Mouse (Mus musculus): ENCODE measurements around the gene Maged1.

Gene Maged1

GRCm38 (mm10) chrX:94541918-94542355 is at the start of gene Maged1:
Maged1 (minus strand) TSS chrX:94542143.
- peak; percentile 95 for DNase-seq

DNA sequence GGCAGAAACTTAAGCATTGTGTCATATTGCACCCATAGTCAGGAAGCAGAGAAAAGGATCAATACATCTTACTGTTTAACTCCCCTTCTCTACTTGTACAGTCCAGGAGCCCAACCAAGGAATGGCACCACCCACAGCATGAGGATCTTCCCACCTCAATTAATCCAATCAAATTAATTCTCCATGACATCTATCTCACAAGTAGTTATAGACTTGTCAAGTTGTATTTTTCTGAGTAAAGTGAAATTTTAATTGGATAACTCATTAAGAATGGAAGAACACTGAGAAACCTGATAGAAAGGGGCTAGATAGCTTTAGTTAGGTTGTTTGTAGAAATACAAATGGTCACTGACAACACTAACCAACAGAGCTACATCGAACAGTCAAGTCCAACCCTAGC is 38.3 kb upstream of the Maged1 start:
- DNase-seq: no peak

DNA sequence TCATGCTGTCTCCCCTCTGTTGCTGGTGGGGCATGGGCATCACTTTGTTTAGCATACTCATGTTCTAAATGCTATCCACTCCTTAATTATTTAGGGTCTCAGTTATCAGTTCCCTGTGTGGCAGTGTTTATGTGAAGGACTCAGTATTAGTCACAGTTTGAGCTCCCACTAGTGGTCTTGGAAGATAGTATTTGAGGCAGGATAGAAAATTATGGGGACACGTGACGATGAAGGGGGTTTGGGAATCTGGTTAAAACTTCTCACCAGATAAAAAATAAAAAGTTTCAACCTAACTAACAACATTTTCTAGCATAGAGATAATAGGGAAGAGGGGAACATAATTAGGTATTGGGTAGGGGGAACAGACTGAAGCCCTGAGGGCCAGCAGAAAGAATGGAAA is 22.8 kb upstream of the Maged1 start:
- DNase-seq: no peak

- no peak for DNase-seq
Measured at GRCm38 (mm10) chrX:94562392-94562791, 20.4 kb upstream of the Maged1 start.

GRCm38 (mm10) chrX:94548227-94548626 is 6.3 kb upstream of the Maged1 start:
- DNase-seq: no peak

DNA sequence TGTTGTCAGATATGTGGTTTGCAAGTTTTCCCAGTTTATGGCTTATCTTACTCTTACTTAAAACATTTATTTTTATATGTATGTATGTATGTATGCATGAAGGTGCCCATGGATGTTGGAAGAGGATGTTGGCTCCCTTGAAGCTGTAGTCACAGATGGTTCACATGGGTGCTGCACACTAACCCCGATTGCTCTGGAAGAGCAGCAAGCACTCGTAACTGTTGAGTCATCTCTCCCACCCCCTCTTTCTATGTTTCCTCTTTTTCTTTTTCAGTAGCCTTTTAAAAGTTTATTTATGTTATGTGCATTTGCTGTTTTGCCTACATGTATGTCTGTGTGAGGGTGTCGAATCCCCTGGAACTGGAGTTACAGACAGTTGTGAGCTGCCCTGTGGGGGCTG is 4.0 kb upstream of the Maged1 start:
- DNase-seq: no peak

- no peak for DNase-seq
Measured at GRCm38 (mm10) chrX:94544923-94545322, 3.0 kb upstream of the Maged1 start.

- no peak for DNase-seq
Measured at GRCm38 (mm10) chrX:94542536-94542935, 593 bp upstream of the Maged1 start.

DNA sequence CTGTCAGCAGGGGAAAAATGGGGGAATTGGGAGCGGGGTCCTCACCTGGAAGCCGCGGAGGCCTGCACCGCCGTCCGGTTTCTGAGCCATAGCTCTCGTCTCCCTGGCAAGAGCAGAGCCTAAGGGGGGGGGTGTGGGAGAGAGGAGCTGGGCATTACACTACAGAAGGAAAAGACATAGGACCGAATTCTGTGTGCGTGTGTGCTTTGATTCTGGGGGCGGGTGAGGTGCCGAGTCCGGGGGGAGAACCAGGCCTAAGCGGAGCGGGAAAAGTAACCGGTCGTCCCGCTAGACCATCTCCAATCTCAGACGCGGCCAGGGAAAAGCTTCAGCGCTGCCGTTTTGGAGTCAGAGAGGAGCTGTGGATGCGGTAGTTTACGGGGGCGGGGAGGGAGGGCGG is 737 bp downstream of the Maged1 start:
- no peak for DNase-seq

- peak; percentile 48 for DNase-seq
Measured at GRCm38 (mm10) chrX:94540341-94541201, 1.4 kb downstream of the Maged1 start.

DNA sequence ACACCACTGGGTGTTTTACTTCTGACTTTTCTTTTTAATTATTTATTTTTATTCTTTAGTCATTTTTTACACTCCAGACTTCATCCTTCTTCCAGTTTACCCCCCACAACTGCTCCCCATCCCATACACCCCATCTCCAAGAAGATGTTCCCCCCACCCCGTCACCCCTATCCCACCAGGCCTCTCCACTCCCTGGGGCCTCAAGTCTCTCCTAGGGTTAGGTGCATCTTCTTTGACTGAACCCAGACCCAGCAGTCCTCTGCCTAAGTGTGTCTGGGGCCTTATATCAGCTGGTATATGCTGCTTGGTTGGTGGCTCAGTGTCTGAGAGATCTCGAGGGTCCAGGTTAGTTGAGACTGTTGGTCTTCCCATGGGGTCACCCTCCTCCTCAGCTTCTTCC is 7.6 kb downstream of the Maged1 start:
- DNase-seq: no peak

GRCm38 (mm10) chrX:94530301-94530700 is 11.6 kb downstream of the Maged1 start:
- no peak for DNase-seq

DNA sequence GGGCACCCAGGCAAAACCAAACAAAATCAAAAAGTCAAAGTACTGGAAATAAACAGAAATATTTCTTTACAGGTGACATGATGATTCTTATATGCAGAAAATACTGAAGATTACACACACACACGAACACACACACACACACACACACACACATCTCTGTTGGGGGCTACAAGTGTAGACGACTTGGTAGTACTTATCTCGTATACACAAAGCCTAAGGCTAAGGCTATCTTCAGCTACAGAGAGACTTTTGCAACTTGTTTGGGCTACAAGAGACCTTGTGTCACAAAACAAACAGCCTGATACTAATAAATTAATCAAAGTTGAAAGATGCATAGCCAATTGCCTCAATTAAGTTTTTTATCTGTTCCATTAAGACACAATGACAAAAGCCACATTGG is 19.8 kb downstream of the Maged1 start:
- DNase-seq: no peak

GRCm38 (mm10) chrX:94508442-94508819 is 33.5 kb downstream of the Maged1 start:
- DNase-seq: no peak

DNA sequence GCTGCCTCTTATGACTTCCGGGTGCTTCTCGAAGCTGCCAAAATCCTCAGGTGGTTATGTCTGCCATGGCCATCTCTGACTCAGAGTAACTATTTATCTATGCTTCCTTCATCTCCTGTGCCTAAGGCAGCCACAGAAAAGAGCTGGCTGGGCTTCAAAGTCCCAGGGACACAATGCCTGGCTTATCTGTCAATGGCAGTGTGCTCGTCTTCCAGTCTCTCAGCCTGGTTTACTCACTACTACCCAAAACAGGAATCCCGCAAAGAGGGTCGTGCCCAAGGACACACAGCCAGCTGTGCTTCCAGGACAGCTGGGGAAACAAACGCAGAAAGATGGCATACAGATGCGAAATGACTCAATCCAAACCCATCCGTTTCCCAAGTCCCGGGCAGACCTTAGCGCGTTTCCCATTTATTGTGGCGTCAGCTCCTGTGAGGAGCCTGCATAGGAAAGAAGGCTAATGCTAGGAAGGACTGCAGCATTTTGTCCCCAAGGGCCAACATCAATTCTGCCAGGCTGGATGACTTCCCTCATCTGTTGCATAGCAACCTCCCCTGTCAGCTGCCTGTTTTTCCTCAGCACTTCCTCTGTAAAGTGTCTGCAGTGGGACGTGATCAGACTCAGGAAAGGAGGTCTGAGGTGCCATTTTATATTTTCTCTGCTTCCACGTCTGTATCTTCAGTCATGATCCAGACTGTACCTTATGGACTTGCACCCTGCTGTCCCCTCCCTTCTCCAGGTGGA is 34.1 kb downstream of the Maged1 start:
- DNase-seq: peak; percentile 5

DNA sequence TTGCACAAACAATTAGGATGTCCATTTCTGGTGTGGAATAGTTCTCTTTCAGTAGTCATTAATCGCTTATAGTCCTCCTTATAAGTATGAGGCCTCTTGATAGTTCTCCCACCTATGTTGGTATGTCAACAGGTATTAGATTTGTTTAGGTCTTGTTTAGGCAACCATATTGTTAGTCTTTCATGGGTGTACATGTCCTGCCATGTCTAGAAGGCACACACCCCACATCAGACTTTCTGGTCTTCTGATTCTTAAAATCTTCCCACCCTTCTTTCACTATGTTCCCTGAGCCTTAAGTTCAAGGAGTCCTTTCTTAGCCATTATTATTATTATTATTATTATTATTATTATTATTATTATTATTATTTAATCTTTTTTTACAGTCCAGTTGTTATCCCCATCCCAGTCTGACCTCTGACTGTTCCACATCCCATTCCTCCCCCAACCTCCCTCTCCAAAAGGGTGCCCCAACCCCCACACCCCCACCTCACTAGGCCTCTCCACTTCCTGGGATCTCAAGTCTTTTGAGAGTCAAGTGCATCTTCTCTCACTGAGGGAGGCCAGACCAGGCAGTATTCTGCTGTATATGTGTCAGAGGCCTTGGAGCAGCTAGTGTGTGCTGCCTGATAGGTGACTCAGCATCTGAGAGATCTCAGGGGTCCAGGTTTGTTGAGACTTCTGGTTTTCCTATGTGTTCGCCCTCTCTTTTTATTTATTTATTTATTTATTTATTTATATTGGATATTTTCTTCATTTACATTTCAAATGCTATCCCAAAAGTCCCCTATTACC is 55.7 kb downstream of the Maged1 start:
- no peak for DNase-seq
